Mouse (Mus musculus) T-helper 17 cell (primary cell): ENCODE results near the gene Serpina16.

Experiments
- in situ Hi-C, 2 experiments: fragments of 300-600 bp; cut with MboI, MseI; formaldehyde crosslinking; loops; 1 replicate in 1 of 2; 2 replicates in 1 of 2; pipeline ENCODE4 v1.15.1; 2025; ENCODE audit warnings: high pct_unique_total_duplicates in 2 of 2

Gene Serpina16

DNA sequence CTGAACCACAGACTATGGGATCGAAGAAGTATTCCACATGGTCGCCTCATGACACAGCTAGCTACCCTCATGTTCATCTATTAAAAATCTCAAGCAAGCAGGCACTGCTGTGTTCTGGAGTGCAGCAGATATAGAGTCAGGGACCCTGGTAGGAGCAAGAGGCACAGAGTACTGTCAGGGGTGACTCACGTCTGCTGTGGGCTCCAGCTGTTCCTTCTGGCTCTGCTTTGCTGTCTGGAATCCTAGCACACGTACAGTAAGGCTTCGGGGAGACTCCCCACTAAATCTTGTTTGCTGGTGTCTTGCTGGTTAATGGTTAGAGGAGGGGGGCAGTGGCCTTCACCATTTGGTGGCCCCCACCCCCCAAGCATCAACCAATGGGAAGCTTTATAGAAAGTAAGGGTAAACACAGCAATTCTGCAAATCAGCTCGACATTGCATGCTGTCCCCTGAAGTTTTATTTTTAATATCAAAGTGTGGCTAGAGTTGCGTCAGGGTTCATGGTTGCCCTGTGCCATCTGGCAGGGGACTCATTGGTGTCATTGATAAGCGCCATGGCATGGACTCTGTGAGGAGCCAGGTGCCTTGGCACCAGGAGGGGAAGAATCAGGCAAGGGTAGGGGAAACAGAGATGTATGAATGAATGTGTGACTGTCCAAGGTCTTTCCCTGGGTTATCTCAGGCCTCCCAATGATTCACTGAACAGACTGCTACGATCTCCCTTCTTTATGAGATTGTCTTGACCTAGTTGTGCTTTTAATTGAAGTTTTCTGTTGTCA, 18.9 kb downstream of the Serpina16 start, which contains the start of gene Serpina6:
Gene Serpina6 (minus strand): TSS at position 365 of the 779 bp plus-strand sequence.
- in situ Hi-C loops: no loop called here

DNA sequence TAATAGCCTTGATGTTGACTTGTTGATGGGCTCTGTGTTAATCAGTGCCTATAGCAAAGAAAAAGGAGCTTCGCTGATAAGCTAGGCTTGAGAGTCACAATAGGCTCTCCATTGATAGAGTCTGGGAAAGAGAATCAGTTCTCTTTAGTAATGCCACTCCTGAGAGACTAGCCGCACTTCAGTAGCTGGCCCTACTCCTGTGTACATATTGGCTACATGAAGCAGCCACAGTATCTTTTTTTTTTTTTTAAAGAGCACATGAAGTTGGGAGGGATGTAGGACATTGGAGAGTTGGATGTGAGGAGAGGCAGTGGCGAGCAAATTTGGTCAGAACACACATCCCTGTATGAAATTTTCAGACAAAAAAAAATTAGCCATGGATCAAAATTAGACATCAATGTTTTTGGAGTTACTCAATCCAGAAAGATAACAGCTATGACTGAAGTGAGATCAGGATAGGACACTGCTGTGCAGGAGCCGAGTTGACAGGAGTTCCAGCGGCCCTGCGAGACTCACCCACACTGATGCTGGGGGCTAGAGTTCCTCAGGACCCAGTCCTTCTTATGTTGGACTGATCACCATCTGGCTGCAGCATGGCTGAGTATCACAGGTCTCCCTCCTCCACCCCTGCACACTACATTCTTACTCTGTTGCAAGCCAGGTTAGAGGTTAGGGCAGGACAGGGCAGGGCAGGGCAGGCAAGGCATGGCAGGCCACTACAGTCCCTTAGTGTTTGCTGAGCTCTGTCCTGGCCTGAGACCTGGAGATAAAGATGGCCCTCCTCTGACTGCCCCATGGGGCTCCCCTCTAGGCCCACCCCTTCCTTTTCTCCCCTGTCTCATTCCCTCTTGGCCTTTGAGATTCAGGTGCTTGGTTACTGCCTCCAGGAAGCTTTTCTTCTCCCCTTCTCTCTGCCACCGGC, 20.6 kb downstream of the Serpina16 start:
- in situ Hi-C loops: no loop called here

DNA sequence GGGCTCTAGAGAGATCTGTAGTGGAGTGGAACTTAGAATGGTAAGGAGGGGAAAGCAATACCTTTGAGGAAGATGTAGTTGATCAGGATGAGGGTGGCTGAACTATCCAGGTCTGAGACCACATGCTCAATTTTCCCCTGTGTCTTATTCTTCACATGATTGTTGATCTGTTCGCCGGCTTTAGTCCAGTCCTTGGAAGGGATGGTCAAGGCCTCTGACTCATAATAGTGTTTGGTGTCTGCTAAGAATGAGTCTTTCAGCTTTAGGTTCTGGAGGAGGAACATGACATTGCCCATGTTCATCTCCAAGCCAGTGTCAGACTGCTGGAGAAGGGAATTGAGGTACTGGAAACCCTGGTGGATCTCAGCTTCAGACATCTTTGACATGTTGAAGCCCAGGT, 22.1 kb downstream of the Serpina16 start:
- in situ Hi-C loops: no loop called here

DNA sequence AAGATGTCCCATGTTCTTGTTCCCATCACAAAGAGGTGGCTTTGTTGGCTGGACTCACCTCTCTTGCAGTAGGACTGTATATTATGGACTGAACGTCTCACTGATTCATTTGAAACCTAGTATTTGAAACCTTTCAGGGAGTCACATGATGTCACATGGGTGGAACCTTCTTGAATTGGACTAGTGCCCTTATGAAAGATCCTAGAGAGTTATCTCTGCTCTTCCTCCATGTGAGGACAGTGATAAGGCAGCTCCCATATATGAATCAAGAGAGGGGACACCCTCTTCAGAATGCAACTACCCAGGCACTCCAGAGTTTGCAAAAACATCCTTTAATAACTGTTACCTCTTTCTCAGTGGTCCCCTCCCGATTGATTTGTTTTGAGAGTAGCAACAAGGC, 29.6 kb downstream of the Serpina16 start:
- in situ Hi-C loops: no loop called here

DNA sequence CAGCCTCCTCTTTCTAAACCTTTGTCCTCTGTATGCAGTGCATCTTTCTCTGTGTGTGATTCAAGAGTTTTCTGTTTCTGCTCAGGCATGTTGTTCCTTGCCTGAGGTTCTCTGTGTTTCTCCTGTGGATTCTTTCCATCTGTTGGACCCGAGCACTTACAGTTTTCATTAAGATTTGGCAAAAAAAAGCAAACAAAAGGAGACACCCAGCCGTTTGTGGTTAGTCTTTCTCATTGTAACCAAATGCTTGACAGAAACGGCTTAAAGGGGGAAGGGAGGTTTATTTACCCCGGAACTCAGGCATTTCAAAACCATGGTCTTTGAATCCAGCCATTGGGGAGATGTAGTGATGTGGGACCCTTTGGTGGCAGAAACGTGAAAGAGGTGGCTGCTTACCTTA, 31.3 kb downstream of the Serpina16 start:
- in situ Hi-C loops: no loop called here

DNA sequence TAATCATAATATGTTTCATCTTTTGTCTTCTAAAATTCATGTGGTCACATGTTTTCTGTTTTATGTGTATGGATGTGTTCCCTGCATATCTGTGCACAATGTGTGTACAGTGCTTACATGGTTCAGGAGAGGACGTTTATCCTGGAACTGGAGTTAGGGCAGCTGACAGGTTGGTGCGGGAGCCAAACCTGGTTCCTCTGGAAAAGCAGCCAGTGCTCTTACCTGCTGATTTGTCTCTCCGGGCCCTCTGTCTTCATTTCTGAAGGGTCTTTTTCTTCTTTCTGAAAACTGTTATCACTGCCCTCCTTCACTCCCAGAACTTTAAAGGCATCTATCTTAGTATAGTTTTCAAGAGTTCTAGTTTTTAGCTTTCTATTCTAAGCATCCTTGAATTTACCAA, 32.1 kb downstream of the Serpina16 start:
- in situ Hi-C loops: no loop called here

DNA sequence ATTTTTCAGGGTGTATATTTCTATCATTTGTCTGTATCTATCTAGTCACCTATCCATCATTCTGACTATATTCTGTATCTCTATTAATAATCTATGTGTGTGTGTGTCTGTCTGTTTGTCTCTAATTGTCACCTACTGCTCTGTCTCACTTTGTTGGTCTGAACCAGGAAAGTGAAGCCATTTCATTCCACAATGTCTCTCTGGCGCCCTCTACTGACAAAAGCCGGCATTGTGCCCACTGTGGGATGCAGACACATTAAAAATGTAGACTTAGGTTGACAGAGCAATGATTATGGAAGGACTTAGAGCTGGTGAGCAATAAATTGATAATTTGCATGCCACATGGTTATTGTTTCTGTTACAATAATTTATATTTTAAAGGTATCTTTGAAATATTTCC, 32.6 kb downstream of the Serpina16 start:
- in situ Hi-C loops: no loop called here

DNA sequence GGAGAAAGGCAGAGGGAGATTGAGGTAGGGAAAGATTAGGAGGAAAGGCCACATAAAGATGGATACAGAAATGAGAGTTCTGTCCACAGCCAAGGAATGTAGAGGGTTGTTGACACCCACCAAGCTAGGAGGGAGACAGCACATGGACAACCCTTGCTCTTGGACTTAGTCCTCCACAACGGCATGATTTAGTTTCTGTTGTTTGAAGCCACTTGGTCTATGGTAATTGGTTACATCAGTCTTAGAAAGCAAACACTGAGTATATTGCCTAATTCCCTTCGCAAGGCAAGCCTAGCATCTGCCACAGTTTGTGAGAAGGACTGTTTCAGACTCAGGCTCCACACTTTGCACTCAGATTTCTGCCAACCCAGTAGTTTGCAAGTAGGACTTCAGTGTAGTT, 40.1 kb downstream of the Serpina16 start:
- in situ Hi-C loops: no loop called here

DNA sequence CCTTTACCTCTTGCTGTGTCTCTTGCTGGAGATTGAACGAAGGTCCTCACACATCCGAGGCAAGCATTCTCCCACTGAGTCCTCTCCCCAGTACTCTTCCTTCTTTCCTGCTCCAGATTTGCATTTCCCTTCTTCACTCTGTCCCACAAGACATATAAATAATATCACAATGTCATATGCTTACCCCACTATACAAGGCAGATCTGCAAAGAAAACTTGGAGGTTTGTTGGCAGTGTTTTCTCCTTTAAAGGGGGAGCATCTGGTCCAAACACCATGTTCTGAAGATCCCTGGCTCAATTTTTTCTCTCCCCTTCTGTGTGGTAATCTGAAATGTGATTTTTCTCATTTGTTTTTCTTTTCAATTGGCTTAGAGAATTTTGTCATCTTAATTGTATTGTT, 41.5 kb downstream of the Serpina16 start:
- in situ Hi-C loops: no loop called here

DNA sequence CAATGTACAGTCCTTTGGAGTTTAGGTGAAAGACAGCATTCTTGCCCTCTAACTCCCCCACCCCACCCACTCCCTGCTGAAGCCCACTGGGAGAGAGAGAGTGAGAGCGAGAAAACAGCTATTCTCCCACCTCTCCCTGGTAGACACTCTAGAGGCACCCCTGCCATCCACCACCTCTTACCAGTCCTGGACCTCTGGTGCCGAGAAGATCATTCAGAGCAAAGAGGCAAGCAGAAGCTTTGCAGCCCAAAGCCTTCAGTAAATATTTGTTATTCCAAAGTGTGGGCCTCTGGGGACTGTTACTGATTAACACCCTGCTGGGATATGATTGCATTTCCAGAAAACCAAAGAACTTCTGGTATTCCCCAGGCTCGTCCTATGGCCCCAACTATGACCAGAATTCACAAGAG, 44.7 kb downstream of the Serpina16 start, which contains the start of gene Serpina10:
Gene Serpina10 (minus strand): TSS at position 242 of the 410 bp plus-strand sequence.
- in situ Hi-C loops: no loop called here
